Mouse (Mus musculus) heart, embryonic 13.5 days (tissue): ENCODE data around the gene Siae. TPM values are rescaled to one million over a fixed set of nuclear protein-coding genes. Genes with fewer than 3 reads are reported as not detected.

Experiments used
- polyA plus RNA-seq: library from polyadenylated mRNA; unstranded; fragments of >200 nt; fragmentation: Nextera tagmentation; extraction: Ambion mirVana; gene quantifications from 2 replicates; pipeline ENCODE4 v1.2.1, GENCODE M21; 2015

The Siae gene
- polyA plus RNA-seq, 1 experiment from 2014 or later = 9.6 TPM

Other genes with a start within 250 kb of the Siae start
- 3.6 and 4.7 TPM in 2 replicates for gene Ccdc15, start 207.3 kb upstream of the Siae start, polyA plus RNA-seq
- 0.07 TPM in 1 of 2 replicates, not detected in the other for gene Hepacam, start 188.3 kb upstream of the Siae start, polyA plus RNA-seq
- gene Robo4, start 153.8 kb upstream of the Siae start, polyA plus RNA-seq = 7.4 and 8.8 TPM in 2 replicates
- 0.14 and 0.17 TPM in 2 replicates for gene Robo3, start 122.5 kb upstream of the Siae start, polyA plus RNA-seq
- 14.3 and 14.7 TPM in 2 replicates for gene Msantd2, start 66.4 kb upstream of the Siae start, polyA plus RNA-seq
- gene Esam, start 27.6 kb upstream of the Siae start, polyA plus RNA-seq = 69.9 and 76.5 TPM in 2 replicates
- 1.4 and 1.6 TPM in 2 replicates for gene Vsig2, start 16.4 kb upstream of the Siae start, polyA plus RNA-seq
- gene Nrgn, start 2.8 kb upstream of the Siae start, polyA plus RNA-seq = 5.5 and 5.8 TPM in 2 replicates
- gene Spa17, start 58.0 kb downstream of the Siae start, polyA plus RNA-seq = 4.3 and 8.2 TPM in 2 replicates
- gene Tbrg1, start 101.6 kb downstream of the Siae start, polyA plus RNA-seq = 126 and 129 TPM in 2 replicates
- 0.05 TPM in 1 of 2 replicates, not detected in the other for gene Panx3, start 113.5 kb downstream of the Siae start, polyA plus RNA-seq
- gene Olfr160, start 160.6 kb downstream of the Siae start, polyA plus RNA-seq = not detected in 2 replicates
- not detected in 2 replicates for gene Olfr874, start 189.4 kb downstream of the Siae start, polyA plus RNA-seq
- not detected in 2 replicates for gene Olfr875, start 216.2 kb downstream of the Siae start, polyA plus RNA-seq
- not detected in 2 replicates for gene Olfr876, start 247.3 kb downstream of the Siae start, polyA plus RNA-seq